Mouse (Mus musculus) intestine, embryonic 15.5 days (tissue): Measurements from ENCODE around the gene Pqlc2. TPM values are rescaled to one million over a fixed set of nuclear protein-coding genes. Genes with fewer than 3 reads are reported as not detected.

Experiments used
- ATAC-seq: fragments of 200-750 bp; cut with Nextera tagmentation; 2 replicates; pipeline ENCODE4 v1.8.0; 2017; ENCODE audit warnings: moderate TSS enrichment, moderate library complexity
- H3K27ac ChIP-seq: fragments of 300-500 bp; sonication (generic); 2 replicates; pipeline ENCODE4 v1.5.1; 2015; ENCODE audit warnings: mild to moderate bottlenecking, inconsistent platforms
- H3K27me3 ChIP-seq: fragments of 300-500 bp; sonication (generic); replicated peaks from 2 replicates; pipeline ENCODE4 v1.6.1; 2015; ENCODE audit warnings: inconsistent platforms
- H3K36me3 ChIP-seq: fragments of 300-500 bp; sonication (generic); 2 replicates; pipeline ENCODE4 v1.6.1; 2015; ENCODE audit warnings: inconsistent platforms
- H3K4me1 ChIP-seq: fragments of 300-500 bp; sonication (generic); replicated peaks from 2 replicates; pipeline ENCODE4 v1.6.1; 2015; ENCODE audit warnings: inconsistent platforms
- H3K4me2 ChIP-seq: fragments of 300-500 bp; sonication (generic); replicated peaks from 2 replicates; pipeline ENCODE4 v1.6.1; 2015; ENCODE audit warnings: mild to moderate bottlenecking, inconsistent platforms
- H3K4me3 ChIP-seq: fragments of 300-500 bp; sonication (generic); replicated peaks from 2 replicates; pipeline ENCODE4 v1.5.1; 2015; ENCODE audit warnings: inconsistent platforms
- H3K9ac ChIP-seq: fragments of 300-500 bp; sonication (generic); 2 replicates; pipeline ENCODE4 v1.6.1; 2015; ENCODE audit warnings: inconsistent platforms
- H3K9me3 ChIP-seq: fragments of 300-500 bp; sonication (generic); 2 replicates; pipeline ENCODE4 v1.6.1; 2016; ENCODE audit warnings: inconsistent platforms
- WGBS: fragments of 180-500 bp; shearing (Covaris S2); methylation state at CpG from one replicate; pipeline ENCODE4 v1.1.7; 2015; 5-methylcytosine and 5-hydroxymethylcytosine counted together
- polyA plus RNA-seq: library from polyadenylated mRNA; unstranded; fragments of >200 nt; fragmentation: Nextera tagmentation; extraction: Ambion mirVana; gene quantifications from 2 replicates; pipeline ENCODE4 v1.2.1, GENCODE M21; 2015

Gene Pqlc2
- polyA plus RNA-seq, 1 experiment from 2014 or later = 19.3 TPM

GRCm38 (mm10) chr4:139298671-139299366 is 11.7 kb downstream of the Pqlc2 start:
- H3K9me3 ChIP-seq = no peaks in the 10 kb centered on the region
- peaks cover 2% of the 10 kb centered on the region; the same call in 1 of the 2 replicates for H3K36me3 ChIP-seq
- no peak overlapping the region for H3K9ac ChIP-seq
- no peak overlapping the region for H3K4me3 ChIP-seq
- no peaks in the 10 kb centered on the region for H3K4me1 ChIP-seq
- H3K27ac ChIP-seq = no peak overlapping the region
- no peaks in the 10 kb centered on the region for H3K27me3 ChIP-seq
- 78% methylated on average over 12 of the region's 12 CpGs for WGBS
- ATAC-seq = no peak
- no peak overlapping the region for H3K4me2 ChIP-seq

DNA sequence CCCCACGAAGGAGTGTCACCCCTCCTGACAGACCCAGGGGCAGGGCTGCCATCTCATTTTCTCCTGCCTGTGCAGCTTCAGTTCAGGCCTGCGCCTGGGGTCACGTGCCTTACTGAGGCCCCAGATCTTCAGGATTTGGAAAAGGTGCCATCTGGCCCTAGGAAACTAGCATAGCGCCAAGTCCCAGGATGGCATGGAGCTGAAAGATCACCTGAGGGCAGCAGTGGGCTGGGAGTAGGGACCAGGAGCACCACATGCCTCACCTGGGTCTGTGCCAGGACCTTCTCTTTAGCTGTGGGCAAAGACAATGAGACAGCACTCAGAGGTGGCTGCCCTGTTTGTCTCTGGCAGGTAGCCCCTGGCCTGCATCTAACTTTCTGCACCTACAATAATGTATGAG is 12.9 kb downstream of the Pqlc2 start:
- Histone ChIP-seq H3K27me3 (no peaks in the 10 kb centered on the region), H3K27ac (no peak overlapping the region), H3K4me2 (no peak overlapping the region), H3K9me3 (no peaks in the 10 kb centered on the region), H3K36me3 (peaks cover 2% of the 10 kb centered on the region; the same call in 1 of the 2 replicates), H3K4me1 (no peaks in the 10 kb centered on the region), H3K9ac (no peak overlapping the region), H3K4me3 (no peak overlapping the region)
- no peak for ATAC-seq
- WGBS = 90% methylated on average over 4 of the region's 4 CpGs

- Histone ChIP-seq H3K36me3 (peaks cover 34% of the 10 kb centered on the region), H3K27ac (no peak overlapping the region), H3K4me1 (no peaks in the 10 kb centered on the region), H3K27me3 (no peaks in the 10 kb centered on the region), H3K9ac (no peak overlapping the region), H3K9me3 (no peaks in the 10 kb centered on the region), H3K4me3 (no peak overlapping the region), H3K4me2 (no peak overlapping the region)
- no peak for ATAC-seq
- 93% methylated on average over 5 of the region's 5 CpGs for WGBS
Measured at GRCm38 (mm10) chr4:139292038-139292437, 18.5 kb downstream of the Pqlc2 start.

- H3K4me3 ChIP-seq = no peak overlapping the region
- no peak overlapping the region for H3K4me2 ChIP-seq
- 91% methylated on average over 16 of the region's 16 CpGs for WGBS
- H3K9me3 ChIP-seq = no peaks in the 10 kb centered on the region
- no peaks in the 10 kb centered on the region for H3K4me1 ChIP-seq
- no peaks in the 10 kb centered on the region for H3K27me3 ChIP-seq
- ATAC-seq = no peak
- peaks cover 36% of the 10 kb centered on the region for H3K36me3 ChIP-seq
- H3K9ac ChIP-seq = no peak overlapping the region
- H3K27ac ChIP-seq = no peak overlapping the region
Measured at GRCm38 (mm10) chr4:139291099-139291498, 19.4 kb downstream of the Pqlc2 start.

DNA sequence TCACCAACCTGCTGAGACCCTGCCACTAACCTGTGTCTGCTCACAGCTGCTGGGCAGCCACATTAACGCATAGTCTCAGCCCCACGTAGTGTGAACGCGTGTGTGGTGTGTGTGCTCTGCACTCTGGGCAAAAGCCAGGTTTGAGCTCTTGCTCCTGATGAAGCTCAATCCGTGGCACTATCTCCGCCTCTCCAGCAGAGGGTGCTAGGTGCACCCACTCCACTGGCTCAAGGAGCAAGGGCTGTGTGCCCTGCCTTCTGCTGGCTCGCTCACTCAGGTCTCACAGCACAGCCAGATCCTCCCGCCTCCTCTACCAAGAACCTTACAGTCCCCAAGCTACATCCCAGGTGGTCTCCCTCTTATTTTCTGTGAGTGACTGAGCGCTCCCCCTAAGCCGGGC is 21.5 kb downstream of the Pqlc2 start:
- no peak overlapping the region for H3K4me3 ChIP-seq
- H3K36me3 ChIP-seq = peaks cover 39% of the 10 kb centered on the region
- H3K9ac ChIP-seq = no peak overlapping the region
- ATAC-seq = peak; percentile 16; the same call in 1 of the 2 replicates
- WGBS = 76% methylated on average over 10 of the region's 10 CpGs
- H3K4me2 ChIP-seq = no peak overlapping the region
- no peaks in the 10 kb centered on the region for H3K4me1 ChIP-seq
- H3K27me3 ChIP-seq = no peaks in the 10 kb centered on the region
- no peaks in the 10 kb centered on the region for H3K9me3 ChIP-seq
- H3K27ac ChIP-seq = no peak overlapping the region

- Histone ChIP-seq H3K9me3 (no peaks in the 10 kb centered on the region), H3K9ac (no peak overlapping the region), H3K4me2 (no peak overlapping the region), H3K4me3 (no peak overlapping the region), H3K4me1 (no peaks in the 10 kb centered on the region; the same call in 1 of the 2 replicates), H3K36me3 (peaks cover 51% of the 10 kb centered on the region), H3K27me3 (no peaks in the 10 kb centered on the region), H3K27ac (no peak overlapping the region)
- ATAC-seq = 0 out of 2 replicates have a peak, but pooled peaks have one; percentile 32
- 83% methylated on average over 18 of the region's 18 CpGs for WGBS
Measured at GRCm38 (mm10) chr4:139287122-139287863, 23.2 kb downstream of the Pqlc2 start.

DNA sequence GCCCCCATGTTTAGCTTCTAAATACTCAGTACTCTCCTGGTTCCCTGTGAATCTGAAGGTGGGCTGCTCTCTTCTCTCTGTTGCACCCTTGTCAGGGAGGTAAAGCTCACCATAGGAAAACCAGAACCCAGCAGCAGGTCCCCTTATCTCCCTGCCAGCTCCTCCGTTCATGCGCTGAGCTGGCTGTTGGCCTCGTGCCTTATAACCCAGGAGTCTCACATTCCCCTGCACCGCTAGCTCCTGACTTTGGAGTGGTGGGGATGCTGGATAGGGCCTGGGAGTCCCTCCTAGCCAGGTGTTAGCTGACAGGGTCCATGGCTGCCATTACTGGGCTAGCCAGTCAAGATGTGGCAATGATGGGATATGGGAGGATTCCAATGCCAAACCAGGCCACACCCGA is 24.3 kb downstream of the Pqlc2 start:
- H3K36me3 ChIP-seq = peaks cover 58% of the 10 kb centered on the region
- no peak overlapping the region for H3K27ac ChIP-seq
- H3K4me3 ChIP-seq = no peak overlapping the region
- WGBS = 83% methylated on average over 5 of the region's 5 CpGs
- no peak for ATAC-seq
- H3K4me1 ChIP-seq = no peaks in the 10 kb centered on the region; the same call in 1 of the 2 replicates
- H3K4me2 ChIP-seq = no peak overlapping the region
- H3K27me3 ChIP-seq = no peaks in the 10 kb centered on the region
- H3K9ac ChIP-seq = no peak overlapping the region
- H3K9me3 ChIP-seq = no peaks in the 10 kb centered on the region

DNA sequence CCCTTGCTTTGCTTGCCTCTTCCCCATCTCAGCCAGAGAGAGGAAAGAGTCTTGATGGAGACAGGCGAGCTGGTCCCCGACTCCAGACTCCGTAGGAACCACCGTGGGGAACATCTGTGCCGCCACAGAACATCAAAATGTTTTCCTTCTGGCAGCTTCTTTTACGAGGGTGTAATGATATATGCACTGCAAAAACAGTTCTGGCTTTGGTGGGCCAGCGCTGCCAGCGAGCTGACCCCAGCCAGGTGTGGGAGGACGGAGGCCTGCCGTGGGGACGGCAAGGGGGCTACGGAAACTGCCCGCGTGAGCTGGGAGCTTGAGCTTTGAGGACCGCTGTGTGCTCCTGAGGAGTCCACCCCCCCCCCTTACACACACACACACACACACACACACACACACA is 25.6 kb downstream of the Pqlc2 start:
- peaks cover 64% of the 10 kb centered on the region for H3K36me3 ChIP-seq

DNA sequence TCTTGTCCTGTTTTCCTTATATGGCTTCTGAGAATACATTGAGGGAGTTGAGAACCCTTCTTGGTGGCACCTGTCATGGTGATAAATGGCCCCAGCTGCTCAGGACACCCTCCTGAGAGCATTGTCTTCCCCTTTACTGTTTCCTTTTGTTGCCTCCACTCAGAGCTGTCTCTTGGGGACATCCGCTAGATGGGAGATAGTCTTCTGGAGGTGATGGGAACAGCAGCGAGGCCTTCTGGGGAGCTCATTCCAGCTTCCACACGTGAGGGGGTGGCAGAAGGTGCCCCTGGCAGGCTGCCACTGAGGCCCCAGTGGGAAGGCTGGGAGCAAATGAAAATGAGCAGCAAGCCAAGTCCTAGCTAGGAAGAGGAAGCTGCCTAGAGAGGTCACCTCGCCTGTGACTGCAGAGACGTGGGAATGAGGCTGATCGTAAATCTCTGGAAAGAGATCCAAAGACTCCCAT is 27.5 kb downstream of the Pqlc2 start:
- Histone ChIP-seq H3K36me3 (peaks cover 52% of the 10 kb centered on the region), H3K27me3 (no peaks in the 10 kb centered on the region), H3K27ac (no peak overlapping the region), H3K4me2 (no peak overlapping the region), H3K9me3 (no peaks in the 10 kb centered on the region), H3K4me3 (no peak overlapping the region), H3K9ac (no peak overlapping the region), H3K4me1 (no peaks in the 10 kb centered on the region; the same call in 1 of the 2 replicates)
- 51% methylated on average over 6 of the region's 6 CpGs for WGBS
- no peak for ATAC-seq

More for the DNA sequence above, 25.6 kb downstream of the Pqlc2 start:
- Histone ChIP-seq H3K4me1 (no peaks in the 10 kb centered on the region; the same call in 1 of the 2 replicates), H3K4me3 (no peak overlapping the region), H3K9me3 (no peaks in the 10 kb centered on the region), H3K27ac (no peak overlapping the region), H3K9ac (no peak overlapping the region), H3K4me2 (no peak overlapping the region), H3K27me3 (no peaks in the 10 kb centered on the region)
- WGBS = 72% methylated on average over 15 of the region's 15 CpGs
- no peak for ATAC-seq

GRCm38 (mm10) chr4:139281791-139282345 is 28.6 kb downstream of the Pqlc2 start:
- Histone ChIP-seq H3K4me3 (no peak overlapping the region), H3K36me3 (peaks cover 41% of the 10 kb centered on the region), H3K9me3 (no peaks in the 10 kb centered on the region), H3K9ac (no peak overlapping the region), H3K27ac (no peak overlapping the region), H3K4me2 (no peak overlapping the region), H3K27me3 (no peaks in the 10 kb centered on the region), H3K4me1 (no peaks in the 10 kb centered on the region; the same call in 1 of the 2 replicates)
- 80% methylated on average over 16 of the region's 16 CpGs for WGBS
- no peak for ATAC-seq

GRCm38 (mm10) chr4:139280530-139280929 is 30.0 kb downstream of the Pqlc2 start:
- WGBS = 90% methylated on average over 12 of the region's 12 CpGs
- Histone ChIP-seq H3K9me3 (no peaks in the 10 kb centered on the region), H3K4me2 (no peak overlapping the region), H3K9ac (no peak overlapping the region), H3K27me3 (no peaks in the 10 kb centered on the region), H3K27ac (no peak overlapping the region), H3K36me3 (peaks cover 38% of the 10 kb centered on the region), H3K4me1 (no peaks in the 10 kb centered on the region; the same call in 1 of the 2 replicates), H3K4me3 (no peak overlapping the region)
- ATAC-seq = no peak

GRCm38 (mm10) chr4:139276411-139276810 is 34.1 kb downstream of the Pqlc2 start:
- ATAC-seq = no peak
- Histone ChIP-seq H3K36me3 (peaks cover 16% of the 10 kb centered on the region; the same call in 1 of the 2 replicates), H3K9ac (no peak overlapping the region), H3K27ac (no peak overlapping the region), H3K4me1 (no peaks in the 10 kb centered on the region), H3K4me3 (no peak overlapping the region), H3K4me2 (no peak overlapping the region), H3K27me3 (no peaks in the 10 kb centered on the region), H3K9me3 (no peaks in the 10 kb centered on the region)
- WGBS = 90% methylated on average over 7 of the region's 7 CpGs
